Mouse (Mus musculus): ENCODE data around the gene Ifnar2.

The Ifnar2 gene

GRCm38 (mm10) chr16:91358555-91358954 is 14.0 kb upstream of the Ifnar2 start:
- 25% methylated on average over 8 of the region's 8 CpGs for WGBS

GRCm38 (mm10) chr16:91359531-91359930 is 13.1 kb upstream of the Ifnar2 start:
- WGBS = 88% methylated on average over 13 of the region's 13 CpGs

- 74% methylated on average over 3 of the region's 3 CpGs for WGBS
Measured at GRCm38 (mm10) chr16:91360162-91360561, 12.4 kb upstream of the Ifnar2 start.

- 79% methylated on average over 2 of the region's 2 CpGs for WGBS
Measured at GRCm38 (mm10) chr16:91362006-91362405, 10.6 kb upstream of the Ifnar2 start.

GRCm38 (mm10) chr16:91362616-91363272 is 9.8 kb upstream of the Ifnar2 start:
- 55% methylated on average over 12 of the region's 12 CpGs for WGBS

GRCm38 (mm10) chr16:91363483-91363882 is 9.1 kb upstream of the Ifnar2 start:
- WGBS = 47% methylated on average over 3 of the region's 3 CpGs

- 84% methylated on average over 2 of the region's 2 CpGs for WGBS
Measured at GRCm38 (mm10) chr16:91367066-91367465, 5.5 kb upstream of the Ifnar2 start.

- WGBS = 24% methylated on average over 12 of the region's 13 CpGs
Measured at GRCm38 (mm10) chr16:91373473-91374252, 1.1 kb downstream of the Ifnar2 start.

GRCm38 (mm10) chr16:91374253-91374634 is 1.7 kb downstream of the Ifnar2 start:
- WGBS = 90% methylated on average over 3 of the region's 3 CpGs

- WGBS = 64% methylated on average over 10 of the region's 10 CpGs
Measured at GRCm38 (mm10) chr16:91376701-91377100, 4.1 kb downstream of the Ifnar2 start.

GRCm38 (mm10) chr16:91378431-91378986 is 5.9 kb downstream of the Ifnar2 start:
- WGBS = 64% methylated on average over 17 of the region's 17 CpGs

- 28% methylated on average over 9 of the region's 9 CpGs for WGBS
Measured at GRCm38 (mm10) chr16:91378991-91379390, 6.4 kb downstream of the Ifnar2 start.

GRCm38 (mm10) chr16:91379412-91379811 is 6.8 kb downstream of the Ifnar2 start:
- WGBS = 38% methylated on average over 3 of the region's 3 CpGs

GRCm38 (mm10) chr16:91380151-91380550 is 7.6 kb downstream of the Ifnar2 start:
- WGBS = 84% methylated on average over 5 of the region's 5 CpGs

- WGBS = 90% methylated on average over 4 of the region's 4 CpGs
Measured at GRCm38 (mm10) chr16:91381606-91382005, 9.0 kb downstream of the Ifnar2 start.

- 77% methylated on average over 9 of the region's 9 CpGs for WGBS
Measured at GRCm38 (mm10) chr16:91382261-91382790, 9.7 kb downstream of the Ifnar2 start.

GRCm38 (mm10) chr16:91384221-91384620 is 11.6 kb downstream of the Ifnar2 start:
- WGBS = 91% methylated on average over 4 of the region's 4 CpGs

GRCm38 (mm10) chr16:91385621-91386020 is 13.0 kb downstream of the Ifnar2 start:
- 57% methylated on average over 10 of the region's 10 CpGs for WGBS

GRCm38 (mm10) chr16:91386419-91387120 is 14.0 kb downstream of the Ifnar2 start:
- 86% methylated on average over 10 of the region's 10 CpGs for WGBS

GRCm38 (mm10) chr16:91387121-91387486 is 14.5 kb downstream of the Ifnar2 start:
- WGBS = 91% methylated on average over 3 of the region's 3 CpGs

GRCm38 (mm10) chr16:91390100-91390499 is 17.5 kb downstream of the Ifnar2 start:
- WGBS = 93% methylated on average over 4 of the region's 4 CpGs

- 77% methylated on average over 5 of the region's 5 CpGs for WGBS
Measured at GRCm38 (mm10) chr16:91391421-91391820, 18.8 kb downstream of the Ifnar2 start, which contains the start of gene Gm21970. Gene Gm21970, plus strand, starts transcription at chr16:91391721.
